Mouse (Mus musculus) bone marrow macrophage, adult 2 months (primary cell): ENCODE data around the gene Mpnd.
"Not testable (repeated sequence)": the region's sequence is repeated elsewhere in the genome, so short reads cannot be mapped to it uniquely, and the experiment has no call there.

Experiments used
- CTCF ChIP-seq: IDR thresholded peaks from 2 replicates; pipeline ENCODE4 v1.5.1; 2012; ENCODE audit warnings: low read depth, mild to moderate bottlenecking, low read length, moderate library complexity
- POLR2A ChIP-seq: IDR thresholded peaks from 2 replicates; pipeline ENCODE4 v1.6.1; 2012; ENCODE audit warnings: mild to moderate bottlenecking, low read depth, low read length, borderline replicate concordance

DNA sequence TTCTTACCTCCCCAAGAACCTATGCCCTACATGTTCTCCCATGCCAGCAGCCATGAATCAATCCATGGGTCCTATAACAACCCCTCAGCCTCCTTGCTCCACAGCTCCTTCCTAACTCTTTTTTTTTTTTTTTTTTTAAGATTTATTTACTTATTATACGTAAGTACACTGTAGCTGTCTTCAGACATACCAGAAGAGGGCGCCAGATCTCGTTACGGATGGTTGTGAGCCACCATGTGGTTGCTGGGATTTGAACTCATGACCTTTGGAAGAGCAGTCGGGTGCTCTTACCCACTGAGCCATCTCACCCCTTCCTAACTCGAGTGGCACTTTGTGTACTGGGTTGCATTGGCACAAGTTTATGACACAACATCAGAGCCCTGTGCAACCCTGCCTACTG is 60.2 kb downstream of the Mpnd start:
- TF ChIP-seq POLR2A, CTCF: not testable (repeated sequence)
